Mouse (Mus musculus): ENCODE measurements around the gene Dock2. TPM values are rescaled to one million over a fixed set of nuclear protein-coding genes. Genes with fewer than 3 reads are reported as not detected.
"Not testable (repeated sequence)": the region's sequence is repeated elsewhere in the genome, so short reads cannot be mapped to it uniquely, and the experiment has no call there.

The Dock2 gene
- total RNA-seq (2021) = 1 to 10 TPM in 1 of 2 experiments, under 1 TPM in 1; 0.71 to 1.1 TPM
- long read RNA-seq, experiment 1 = 0 reads
- long read RNA-seq, experiment 2, partial matches to known transcripts = 0 of 1 reads
- long read RNA-seq, experiment 2, other reads (novel, unspliced or antisense) = 1 of 1 reads

- H3K4me3 ChIP-seq = peak within 1 kb of the TSS; percentile 56
- intact Hi-C loops (cut with DNase I) = no loop called here
- TF ChIP-seq CTCF (IDR thresholded peaks at IDR 0.05) = no peak
- DNase-seq = peak; percentile 26
- H3K27ac ChIP-seq = no peak within 1 kb of the TSS
These were observed at the start of gene Dock2 for GRCm38 (mm10) chr11:34783587-34784043. Dock2 (minus strand) TSS chr11:34783892.

- peak overlapping the region; percentile 94 for H3K4me3 ChIP-seq
- intact Hi-C loops (cut with DNase I) = loop anchor here (10.0 kb wide), 1 partner anchor 1002 kb away; the partner anchor contains the start of gene Rars
These were observed 49.0 kb upstream of the Dock2 start for GRCm38 (mm10) chr11:34832678-34833077.

GRCm38 (mm10) chr11:34827803-34828202, 44.1 kb upstream of the Dock2 start:
- intact Hi-C loops (cut with DNase I) = no loop called here
- no peak for DNase-seq
- H3K4me3 ChIP-seq = no peak overlapping the region
- TF ChIP-seq CTCF (IDR thresholded peaks at IDR 0.05) = no peak
- no peak overlapping the region for H3K27ac ChIP-seq

More at GRCm38 (mm10) chr11:34832678-34833077, 49.0 kb upstream of the Dock2 start:
- no peak overlapping the region for H3K27ac ChIP-seq
- no peak for DNase-seq
- no peak for TF ChIP-seq CTCF (IDR thresholded peaks at IDR 0.05)

- TF ChIP-seq CTCF (IDR thresholded peaks at IDR 0.05) = no peak
- H3K4me3 ChIP-seq = no peak overlapping the region
- H3K27ac ChIP-seq = no peak overlapping the region
- intact Hi-C loops (cut with DNase I) = no loop called here
- no peak for DNase-seq
These were observed 43.2 kb upstream of the Dock2 start for GRCm38 (mm10) chr11:34826940-34827339.

GRCm38 (mm10) chr11:34824791-34825190, 41.1 kb upstream of the Dock2 start:
- TF ChIP-seq CTCF (IDR thresholded peaks at IDR 0.05) = no peak
- no peak for DNase-seq
- intact Hi-C loops (cut with DNase I) = no loop called here
- Histone ChIP-seq H3K4me3 (no peak overlapping the region), H3K27ac (no peak overlapping the region)

- H3K27ac ChIP-seq = no peak overlapping the region
- no peak for DNase-seq
- peak; percentile 67 for TF ChIP-seq CTCF (IDR thresholded peaks at IDR 0.05)
- intact Hi-C loops (cut with DNase I) = loop anchor here (5.0 kb wide), 1 partner anchor 587 kb away; no protein-coding TSS in a partner anchor
- H3K4me3 ChIP-seq = no peak overlapping the region
These were observed 31.1 kb upstream of the Dock2 start for GRCm38 (mm10) chr11:34814767-34815166.

- Histone ChIP-seq H3K4me3 (no peak overlapping the region), H3K27ac (no peak overlapping the region)
- no peak for DNase-seq
- no peak for TF ChIP-seq CTCF (IDR thresholded peaks at IDR 0.05)
- intact Hi-C loops (cut with DNase I) = no loop called here
These were observed 30.6 kb upstream of the Dock2 start for GRCm38 (mm10) chr11:34814319-34814718.

GRCm38 (mm10) chr11:34805026-34805425, 21.3 kb upstream of the Dock2 start:
- DNase-seq = not testable (repeated sequence)

GRCm38 (mm10) chr11:34798066-34798465, 14.4 kb upstream of the Dock2 start:
- H3K27ac ChIP-seq; DNase-seq; intact Hi-C loops (cut with DNase I); H3K4me3 ChIP-seq: not testable (repeated sequence)

More at GRCm38 (mm10) chr11:34805026-34805425, 21.3 kb upstream of the Dock2 start:
- H3K27ac ChIP-seq; H3K4me3 ChIP-seq; intact Hi-C loops (cut with DNase I): not testable (repeated sequence)

- intact Hi-C loops (cut with DNase I) = no loop called here
- Histone ChIP-seq H3K4me3 (no peak overlapping the region), H3K27ac (no peak overlapping the region)
- DNase-seq = no peak
- peak; percentile 19; the same call in 1 of the 2 replicates for TF ChIP-seq CTCF (IDR thresholded peaks at IDR 0.05)
These were observed 12.4 kb upstream of the Dock2 start for GRCm38 (mm10) chr11:34796097-34796496.

- no peak overlapping the region for H3K4me3 ChIP-seq
- no peak overlapping the region for H3K27ac ChIP-seq
- intact Hi-C loops (cut with DNase I) = no loop called here
- no peak for DNase-seq
- TF ChIP-seq CTCF (IDR thresholded peaks at IDR 0.05) = no peak
These were observed 8.2 kb upstream of the Dock2 start for GRCm38 (mm10) chr11:34791872-34792271.

- Histone ChIP-seq H3K27ac (no peak overlapping the region), H3K4me3 (no peak overlapping the region)
- intact Hi-C loops (cut with DNase I) = no loop called here
- no peak for DNase-seq
- no peak for TF ChIP-seq CTCF (IDR thresholded peaks at IDR 0.05)
These were observed 1.2 kb upstream of the Dock2 start for GRCm38 (mm10) chr11:34784864-34785263.

- no peak for TF ChIP-seq CTCF (IDR thresholded peaks at IDR 0.05)
- Histone ChIP-seq H3K4me3 (peak overlapping the region; percentile 56), H3K27ac (no peak overlapping the region)
- intact Hi-C loops (cut with DNase I) = no loop called here
- peak; percentile 24 for DNase-seq
These were observed 919 bp downstream of the Dock2 start for GRCm38 (mm10) chr11:34782516-34783430.

Data from gastrocnemius, adult 2 months (tissue).